Mouse (Mus musculus) left cerebral cortex, postnatal 4 days (tissue): ENCODE results near the gene Ucn. TPM values are rescaled to one million over a fixed set of nuclear protein-coding genes. Genes with fewer than 3 reads are reported as not detected.
A peak's percentile ranks its signal among the peaks of the same experiment; 100 is the strongest.

Source experiments
- DNase-seq: peaks from one replicate; pipeline ENCODE4 v3.0.0-alpha.2; 2022
- intact Hi-C: fragments of 180-260 bp; cut with DNase I; formaldehyde crosslinking; loops from one replicate; pipeline ENCODE4 v1.15.1; 2025
- total RNA-seq, 2 experiments: library from RNA; stranded (reverse); gene quantifications; 2 replicates each; pipeline ENCODE4 v1.2.3; 2021

The Ucn gene
- total RNA-seq = not detected

DNA sequence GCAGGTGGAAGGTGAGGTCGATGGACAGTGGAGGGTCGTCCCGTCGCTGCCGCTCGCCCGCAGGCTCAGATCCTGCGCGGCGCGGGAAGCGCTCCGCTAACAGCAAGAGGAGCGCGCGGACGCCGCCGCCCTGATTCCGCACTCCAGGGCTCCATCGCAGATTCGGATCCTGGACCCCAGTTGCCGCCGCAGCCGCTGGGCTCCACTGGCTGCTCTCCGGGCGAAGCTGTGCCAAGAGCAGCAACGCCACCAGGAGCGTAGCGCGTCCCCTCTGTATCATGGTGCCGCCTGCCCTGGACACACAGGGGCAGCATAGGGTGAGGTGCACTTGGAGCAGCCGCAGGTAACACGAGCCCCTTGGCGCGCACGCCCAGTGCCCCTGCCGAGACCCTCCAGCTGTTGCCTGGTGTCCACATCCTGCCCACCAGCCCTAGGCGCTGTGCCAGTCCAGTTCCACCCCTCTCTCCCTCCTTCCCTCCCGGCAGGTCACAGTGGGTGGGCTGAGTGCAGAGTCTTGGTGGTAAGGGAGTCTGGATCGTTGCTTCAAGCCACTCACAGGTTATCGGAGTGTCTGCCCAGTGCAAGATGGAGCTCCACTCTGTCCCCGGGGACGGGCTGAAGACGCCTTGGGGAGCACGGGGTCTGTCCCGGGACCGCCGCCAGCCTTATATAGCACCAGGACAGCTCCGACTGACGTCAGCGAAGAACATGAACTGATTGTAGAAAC, at the start of gene Ucn:
Ucn (minus strand) TSS at position 589 of the 727 bp plus-strand sequence.
- intact Hi-C loops = no loop called here
- peak; percentile 13 for DNase-seq

DNA sequence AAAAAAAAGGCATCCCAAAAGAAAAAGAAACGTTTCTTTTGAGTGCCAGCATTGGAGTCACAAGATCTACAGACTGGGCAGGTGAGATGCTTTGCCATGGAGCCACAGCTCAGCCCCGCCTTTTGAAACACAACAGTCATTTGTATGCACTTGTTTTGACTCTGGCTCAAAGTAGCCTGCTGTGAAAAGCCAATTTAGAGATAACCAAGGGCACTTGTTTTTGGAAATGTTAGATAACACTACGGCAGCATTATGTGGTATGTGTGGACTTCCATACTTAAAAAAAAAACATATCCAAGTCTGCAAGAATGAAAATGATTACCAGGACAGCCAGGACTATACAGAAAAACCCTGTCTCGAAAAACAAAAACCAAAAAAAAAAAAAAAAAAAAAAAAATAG, 45.0 kb upstream of the Ucn start:
- DNase-seq = no peak
- intact Hi-C loops = no loop called here

DNA sequence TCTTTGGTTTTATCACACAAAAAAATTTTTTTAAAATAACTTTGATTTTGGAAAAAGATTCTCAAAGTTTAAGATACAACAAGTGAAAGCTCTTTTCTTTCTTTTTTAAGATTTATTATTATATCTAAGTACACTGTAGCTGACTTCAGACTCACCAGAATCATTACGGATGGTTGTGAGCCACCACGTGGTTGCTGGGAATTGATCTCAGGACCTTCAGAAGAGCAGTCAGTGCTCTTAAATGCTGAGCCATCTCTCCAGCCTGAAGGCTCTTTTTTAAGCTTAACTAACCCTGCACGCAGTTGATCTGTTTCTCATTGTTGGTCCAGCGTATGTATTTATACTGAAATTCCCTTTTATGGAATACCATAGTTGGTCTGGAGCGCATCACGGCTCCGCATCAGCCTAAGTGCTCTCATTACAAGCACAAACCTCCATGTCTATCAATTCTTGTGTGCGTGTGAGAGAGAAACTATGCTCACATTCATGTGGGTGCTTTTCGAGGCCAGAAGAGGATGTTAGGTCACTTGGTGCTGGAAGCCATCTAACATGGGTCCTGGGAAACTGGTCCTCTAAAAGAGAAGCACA, 42.6 kb upstream of the Ucn start:
- intact Hi-C loops = no loop called here

DNA sequence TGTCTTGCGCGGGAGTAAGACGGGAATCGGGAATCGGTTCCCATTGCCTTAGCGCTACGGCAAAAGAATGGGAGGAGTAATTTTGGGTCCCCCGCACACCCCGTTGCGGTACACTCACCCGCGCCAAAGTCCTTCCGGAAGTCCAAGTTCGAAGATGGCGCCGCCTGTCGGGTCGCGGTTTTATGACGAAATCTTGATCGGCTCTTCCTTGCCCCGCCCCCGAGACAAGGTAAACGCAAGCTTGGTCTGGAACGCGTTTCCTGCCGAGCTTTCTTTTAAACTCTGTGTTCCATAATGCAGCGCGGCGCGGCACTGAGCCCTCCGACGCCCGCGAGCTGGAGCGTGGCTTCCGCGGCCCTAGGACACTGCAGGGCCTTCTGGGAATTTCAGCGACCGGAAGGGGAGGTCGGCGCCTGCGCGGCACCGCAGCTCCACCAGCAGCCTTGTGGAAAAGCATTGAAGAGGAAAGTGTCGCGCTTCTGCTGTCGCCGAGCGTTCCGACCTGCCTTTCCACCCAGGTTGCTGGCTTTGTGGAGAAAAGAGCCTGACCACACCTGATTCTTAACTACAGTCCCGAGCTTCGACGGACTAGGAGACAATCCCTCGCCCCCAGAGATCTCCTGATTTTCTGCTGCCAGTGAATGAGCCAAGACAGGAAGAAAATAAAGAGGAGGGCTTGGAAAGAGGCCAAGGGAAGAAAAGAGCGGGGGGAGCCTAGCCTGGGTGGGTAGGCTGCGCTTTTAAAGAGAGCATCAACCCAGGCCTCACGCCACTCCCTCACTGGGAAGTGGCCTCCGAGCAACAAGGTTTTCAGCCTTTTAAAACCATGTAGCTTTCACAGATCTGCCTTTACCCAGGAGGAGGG, 41.4 kb upstream of the Ucn start, which contains the start of the genes Gm29609 and Gtf3c2:
Gm29609 (minus strand) TSS at position 146 of the 865 bp plus-strand sequence.
Gtf3c2 (minus strand) TSS at position 379 of the 865 bp plus-strand sequence.
- peak; percentile 96 for DNase-seq
- intact Hi-C loops = no loop called here

More for the DNA sequence above, 42.6 kb upstream of the Ucn start:
- no peak for DNase-seq

DNA sequence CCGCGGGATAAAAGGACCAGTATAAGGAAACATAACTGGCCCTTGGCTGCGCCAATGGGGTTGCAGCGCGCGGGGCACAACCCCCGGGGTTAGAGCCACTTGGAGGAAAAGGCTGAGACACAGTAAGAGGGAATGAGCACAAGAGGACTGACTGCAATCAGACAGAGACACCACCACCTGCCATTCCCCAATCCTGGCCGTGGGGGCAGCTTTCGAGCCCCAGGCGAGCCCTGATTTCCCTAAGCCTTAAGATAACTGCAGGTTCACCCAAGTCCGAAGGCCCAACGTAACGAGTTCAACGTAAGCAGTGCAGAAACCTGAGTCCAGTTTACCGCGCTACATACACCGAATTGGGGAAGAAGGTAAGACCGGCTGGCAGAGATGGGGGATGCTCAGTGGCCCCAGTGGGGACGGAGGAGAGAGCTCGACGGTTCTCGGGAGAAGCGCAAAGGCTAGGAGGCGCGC, 40.7 kb upstream of the Ucn start:
- intact Hi-C loops = no loop called here
- DNase-seq = peak; percentile 42

DNA sequence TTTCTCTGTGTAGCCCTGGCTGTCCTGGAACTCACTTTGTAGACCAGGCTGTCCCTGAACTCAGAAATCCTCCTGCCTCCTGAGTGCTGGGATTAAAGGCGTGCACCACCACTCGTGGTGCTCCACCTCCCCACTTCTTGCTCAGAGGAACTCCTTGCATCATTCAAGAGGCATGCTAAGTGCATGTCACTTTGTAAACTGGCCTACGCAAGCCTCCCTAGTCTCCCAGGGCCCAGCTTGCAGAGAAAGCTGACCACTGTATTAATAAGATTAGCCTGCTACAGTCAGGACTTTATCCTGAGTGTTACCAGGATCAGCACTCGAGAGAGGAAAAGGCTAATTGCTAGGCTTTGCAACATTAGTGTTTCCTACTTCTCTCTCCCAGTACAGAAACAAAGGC, 30.0 kb upstream of the Ucn start:
- no peak for DNase-seq
- intact Hi-C loops = no loop called here

DNA sequence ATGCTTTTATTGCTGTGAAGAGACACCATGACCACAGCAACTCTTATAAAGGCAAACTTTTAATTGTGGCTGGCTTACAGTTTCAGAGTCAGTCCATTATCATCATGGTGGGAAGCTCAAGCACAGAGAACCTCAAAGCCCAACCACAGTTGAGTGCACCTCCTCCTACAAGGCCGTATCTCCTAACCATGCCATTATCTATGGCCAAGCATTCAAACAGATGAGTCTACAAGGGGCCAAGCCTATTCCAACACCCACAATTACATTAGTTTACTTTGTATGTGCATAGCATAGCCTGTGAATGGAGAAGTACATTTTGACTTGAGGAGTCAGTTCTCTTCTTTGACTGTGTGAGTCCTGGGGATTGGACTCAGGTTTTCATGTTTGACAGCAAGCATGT, 26.2 kb upstream of the Ucn start:
- intact Hi-C loops = no loop called here
- no peak for DNase-seq

DNA sequence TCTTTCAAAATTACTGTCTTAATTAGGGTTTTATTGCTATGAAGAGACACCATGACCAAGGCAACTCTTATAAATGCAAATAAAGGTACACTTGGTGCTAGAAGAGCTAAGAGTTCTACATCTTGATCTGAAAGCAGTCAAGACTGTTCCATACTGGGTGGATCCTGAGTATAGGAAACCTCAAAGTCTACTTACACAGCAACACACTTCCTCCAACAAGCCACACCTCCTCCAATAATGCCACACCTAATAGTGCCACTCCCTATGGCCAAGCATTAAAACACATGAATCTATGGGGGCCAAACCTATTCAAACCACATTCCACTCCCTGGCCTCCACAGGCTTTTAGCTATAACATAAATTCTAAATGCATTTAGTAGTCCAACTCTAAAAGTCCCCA, 23.8 kb upstream of the Ucn start:
- intact Hi-C loops = no loop called here
- no peak for DNase-seq

DNA sequence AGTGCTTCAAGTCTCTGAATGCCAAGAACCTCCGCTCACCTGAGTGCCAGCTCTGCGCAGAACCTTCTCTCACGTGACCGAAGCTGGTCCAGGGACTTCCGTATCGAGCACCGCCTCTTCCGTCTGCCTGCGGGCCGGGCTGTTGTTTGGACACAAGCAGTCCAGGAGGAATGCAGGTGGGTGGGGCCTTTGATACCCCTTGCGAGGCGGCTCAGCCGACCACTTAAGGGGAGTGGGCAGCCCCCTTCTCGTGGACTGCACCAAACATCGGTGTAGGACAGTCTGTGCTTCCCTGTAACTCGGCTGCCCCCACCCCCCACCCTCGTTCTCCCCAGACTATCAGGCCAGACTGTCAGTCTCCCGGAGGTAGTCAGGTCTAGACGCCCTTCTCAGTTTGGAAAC, 15.5 kb upstream of the Ucn start, which contains the start of gene Mpv17:
Mpv17 (minus strand) TSS at position 100 of the 402 bp plus-strand sequence.
- intact Hi-C loops = no loop called here
- DNase-seq = peak; percentile 83

DNA sequence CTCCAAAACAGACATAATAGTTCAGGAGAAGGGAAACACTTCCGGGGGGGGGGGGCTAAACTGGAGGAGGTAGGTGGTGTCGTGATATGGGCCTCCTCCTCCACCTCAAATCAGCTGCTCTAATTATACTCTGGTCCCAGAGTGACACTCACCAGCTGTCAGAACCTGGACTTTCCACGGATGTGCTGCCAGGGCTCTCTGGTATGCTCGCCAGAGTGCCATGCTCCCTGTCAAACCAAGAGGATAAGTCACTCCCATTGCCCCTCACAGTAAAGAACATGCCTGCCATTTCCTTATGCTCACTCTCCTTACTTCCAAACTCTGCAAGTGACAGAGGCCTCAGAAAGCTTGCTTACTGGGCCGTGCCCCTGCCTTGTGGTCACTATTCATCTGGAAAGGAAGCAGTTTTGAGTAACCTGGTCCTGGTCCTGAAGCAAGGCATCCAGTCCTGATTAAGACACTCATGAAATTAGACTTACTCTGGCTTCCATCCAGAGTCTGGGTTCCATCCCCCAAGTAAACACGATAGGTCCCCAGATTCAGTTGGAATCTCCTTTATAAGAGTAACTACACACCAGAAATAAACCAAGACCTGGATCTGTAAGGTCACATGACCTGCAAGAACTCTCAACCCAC, 15.0 kb upstream of the Ucn start:
- DNase-seq = no peak
- intact Hi-C loops = no loop called here

DNA sequence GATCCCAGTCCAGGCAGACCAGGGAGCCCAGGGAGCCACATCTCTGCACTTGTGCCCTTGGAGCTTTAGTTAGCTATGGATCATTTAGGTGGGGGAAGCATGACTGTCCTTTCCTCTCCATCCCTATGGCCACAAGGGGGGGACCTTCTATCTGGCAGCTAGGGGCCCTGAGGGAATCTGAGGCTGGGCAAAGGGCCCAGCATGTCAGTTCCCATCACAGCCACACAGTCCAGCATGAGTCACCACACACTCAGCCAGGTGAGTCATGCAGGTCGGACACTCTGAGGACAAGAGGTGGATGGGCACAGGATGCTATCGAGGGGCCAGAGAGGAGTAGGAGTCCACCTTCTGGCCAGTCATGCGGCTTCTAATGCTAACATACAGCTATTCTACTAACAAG, 13.1 kb upstream of the Ucn start:
- intact Hi-C loops = no loop called here

DNA sequence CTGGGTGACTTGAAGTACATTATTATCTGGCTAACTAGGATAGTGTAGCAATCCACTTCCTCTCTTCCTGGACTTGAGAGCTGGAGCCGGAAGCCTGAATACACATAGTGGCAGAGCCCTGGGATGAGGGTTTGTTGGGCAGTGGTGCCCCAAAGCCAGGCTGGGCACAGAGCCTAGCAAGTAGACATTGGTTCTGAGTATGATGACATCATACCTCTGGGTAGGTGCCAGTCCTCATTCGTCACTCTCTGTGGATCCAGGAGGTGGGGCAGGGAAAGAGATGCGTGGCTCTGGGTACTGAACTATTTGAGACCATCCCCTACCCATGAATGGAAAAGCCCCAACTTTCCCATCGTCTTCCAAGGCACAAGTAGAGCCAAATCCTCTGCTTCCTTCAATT, 11.2 kb upstream of the Ucn start:
- no peak for DNase-seq
- intact Hi-C loops = no loop called here

More for the DNA sequence above, 13.1 kb upstream of the Ucn start:
- DNase-seq = no peak

DNA sequence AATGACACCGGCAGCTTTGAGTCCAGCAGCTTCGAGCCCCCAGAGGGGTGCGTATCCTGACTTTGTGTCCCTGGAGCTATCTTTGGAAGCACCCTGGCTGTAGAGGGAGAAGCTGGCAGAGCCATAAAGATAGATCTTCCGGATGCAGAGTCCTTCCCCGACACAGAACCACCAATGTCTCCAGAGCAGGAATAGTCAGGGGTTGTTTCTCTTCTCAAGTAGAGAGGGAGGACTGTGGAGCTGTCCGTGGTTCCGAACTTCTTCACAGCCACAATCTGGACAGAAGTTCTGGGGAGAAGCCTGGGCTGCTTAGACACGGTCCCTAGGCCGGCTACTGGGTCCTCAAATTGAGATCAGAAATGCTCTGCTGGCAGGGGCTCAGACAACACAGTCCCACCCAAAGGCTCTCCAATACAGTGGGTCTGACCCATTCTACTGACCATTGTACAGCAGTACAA, 368 bp upstream of the Ucn start:
- intact Hi-C loops = no loop called here
- no peak for DNase-seq

DNA sequence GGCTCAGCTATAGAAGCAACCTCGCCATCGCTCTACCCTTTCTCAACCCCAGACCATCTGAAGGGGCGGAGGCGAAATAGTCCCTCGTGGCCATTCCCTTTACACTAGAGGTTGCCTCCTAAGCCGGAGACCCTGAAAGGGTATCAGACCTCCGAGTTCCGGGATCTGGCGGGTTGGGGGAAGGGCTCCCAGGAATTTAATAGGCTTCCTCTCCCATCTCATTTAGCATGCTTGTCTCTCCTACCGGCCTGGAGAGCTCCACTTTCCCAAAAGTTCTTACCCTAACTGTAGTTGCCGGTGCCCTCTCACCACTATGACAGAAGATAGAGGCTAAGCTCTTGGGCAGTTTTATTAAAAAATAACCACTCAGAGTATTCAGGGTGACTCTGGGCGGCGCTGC, 971 bp downstream of the Ucn start:
- intact Hi-C loops = no loop called here

DNA sequence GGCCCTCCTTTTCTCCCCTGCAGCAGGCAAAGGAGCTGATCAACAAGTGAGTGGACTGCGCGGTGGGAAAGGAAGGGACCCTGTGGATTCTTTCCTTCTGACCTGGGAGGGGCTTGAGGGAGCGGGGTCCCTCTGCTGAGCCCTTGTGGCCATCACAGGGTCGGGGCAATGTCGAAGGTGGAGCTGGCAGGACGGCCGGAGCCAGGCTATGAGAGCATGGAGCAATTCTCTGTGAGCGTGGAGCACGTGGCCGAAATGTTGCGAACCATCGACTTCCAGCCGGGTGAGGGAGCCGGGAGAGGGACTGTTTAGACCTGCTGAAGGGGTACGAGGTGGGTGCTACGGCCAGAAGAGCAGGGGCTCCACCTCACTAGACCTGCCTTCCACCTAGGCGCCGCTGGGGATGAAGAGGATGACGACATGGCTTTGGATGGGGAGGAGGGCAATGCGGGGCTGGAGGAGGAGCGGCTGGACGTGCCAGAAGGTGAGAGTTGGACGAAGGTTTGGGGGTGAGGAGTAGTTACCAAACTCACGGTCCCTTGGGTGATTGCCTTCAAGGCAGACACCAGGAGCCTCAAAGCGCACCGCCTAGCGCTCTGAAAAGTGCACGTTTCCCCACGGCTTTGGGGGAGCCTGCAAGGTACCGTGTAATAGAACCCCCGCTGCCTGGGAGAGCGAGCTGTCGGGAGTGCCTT, 1.8 kb downstream of the Ucn start:
- intact Hi-C loops = no loop called here
- DNase-seq = no peak

More for the DNA sequence above, 971 bp downstream of the Ucn start:
- no peak for DNase-seq

DNA sequence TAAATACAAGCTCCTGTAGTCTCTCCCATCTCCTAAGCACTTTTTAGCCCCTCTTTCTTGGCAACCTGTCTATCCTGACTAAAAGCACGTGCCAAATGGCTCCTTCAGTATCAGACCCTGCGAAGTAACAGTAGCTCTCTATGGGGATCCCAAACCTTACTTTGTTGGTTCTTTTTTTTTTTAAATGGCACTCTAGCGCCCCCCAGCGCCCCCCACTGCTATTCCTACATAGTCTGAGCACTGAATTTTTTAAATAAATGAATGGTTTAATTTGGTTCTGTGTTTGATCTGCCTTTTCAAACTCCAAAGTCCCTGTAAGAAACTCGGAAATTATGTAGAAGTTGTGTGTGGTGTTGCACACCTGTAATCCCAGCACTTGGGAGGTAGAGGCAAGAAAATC, 12.6 kb downstream of the Ucn start:
- intact Hi-C loops = no loop called here
- no peak for DNase-seq

DNA sequence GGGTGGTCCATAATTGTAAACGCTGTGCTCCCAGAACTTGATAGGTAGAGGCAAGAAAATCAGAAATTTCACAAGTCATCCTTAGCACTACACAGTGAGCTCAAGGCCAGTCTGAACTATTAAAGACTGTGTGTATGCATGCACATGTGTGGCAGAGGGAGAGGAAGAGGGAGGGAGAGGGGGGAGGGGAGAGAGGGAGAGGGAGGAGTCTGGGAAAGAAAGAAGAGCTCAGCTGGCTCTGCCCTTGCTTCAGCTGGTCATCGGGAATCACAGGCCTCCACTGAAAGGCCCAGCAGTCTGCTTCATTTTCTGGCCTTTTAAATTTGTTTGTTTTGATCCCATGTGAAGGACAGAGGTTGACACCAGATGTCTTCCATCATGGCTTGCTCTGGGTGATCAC, 15.1 kb downstream of the Ucn start:
- intact Hi-C loops = no loop called here

DNA sequence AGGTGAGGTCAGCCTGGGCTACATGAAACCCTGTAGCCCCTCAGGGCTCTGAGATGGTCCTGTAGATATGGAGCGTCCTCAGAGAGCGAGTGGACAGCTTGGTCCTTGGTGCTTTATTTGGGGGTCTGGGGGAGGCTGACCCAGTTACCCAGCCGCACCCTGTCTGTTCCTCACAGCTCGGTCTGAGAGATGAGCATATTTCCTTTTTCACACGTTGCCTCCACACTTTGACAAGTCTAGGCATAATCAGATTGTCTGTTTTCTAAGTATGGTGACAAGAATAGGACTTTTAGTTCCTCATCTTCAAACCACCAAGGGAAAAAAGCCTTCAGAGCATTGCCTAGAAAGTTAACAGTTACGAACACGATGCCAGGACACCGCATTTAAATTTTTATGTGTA, 17.5 kb downstream of the Ucn start:
- intact Hi-C loops = no loop called here
- DNase-seq = no peak

More for the DNA sequence above, 15.1 kb downstream of the Ucn start:
- no peak for DNase-seq

DNA sequence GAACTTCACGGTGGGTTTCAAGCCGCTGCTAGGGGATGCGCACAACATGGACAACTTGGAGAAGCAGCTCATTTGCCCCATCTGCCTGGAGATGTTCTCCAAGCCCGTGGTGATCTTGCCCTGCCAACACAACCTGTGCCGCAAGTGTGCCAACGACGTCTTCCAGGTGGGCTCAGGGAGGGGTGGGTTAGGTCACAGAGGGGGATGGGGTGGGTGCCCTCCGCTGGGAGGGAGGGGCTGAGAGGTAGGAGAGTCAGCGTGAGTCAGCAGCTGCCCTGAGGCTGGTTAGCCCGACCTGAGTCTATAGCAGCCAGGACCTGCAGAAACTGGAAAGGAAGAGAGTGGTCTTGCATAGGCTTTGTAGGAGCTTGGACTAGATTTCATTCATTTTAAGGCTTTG, 21.7 kb downstream of the Ucn start:
- intact Hi-C loops = no loop called here
- no peak for DNase-seq

DNA sequence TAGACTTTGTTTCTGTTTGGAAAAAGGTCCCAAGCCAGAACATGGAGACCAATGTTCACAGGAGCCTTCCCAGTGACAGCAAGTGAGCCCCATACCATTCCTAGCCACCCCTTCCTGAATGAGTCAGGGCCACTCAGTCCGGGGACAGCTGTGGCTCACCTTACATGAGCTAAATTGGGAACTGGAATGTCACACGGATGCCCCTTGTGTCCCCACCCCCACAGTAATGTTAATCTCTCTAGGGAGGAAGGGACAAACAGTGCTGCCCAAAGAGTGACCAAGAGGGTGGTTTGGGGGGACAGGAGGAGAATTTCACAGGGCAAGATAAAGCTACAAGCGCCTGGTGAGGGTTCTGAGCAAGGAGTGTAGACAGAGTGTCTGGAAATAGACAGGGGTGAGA, 22.3 kb downstream of the Ucn start, which contains the start of gene Trim54:
Trim54 (plus strand) TSS at position 359 of the 400 bp plus-strand sequence.
- intact Hi-C loops = no loop called here
- DNase-seq = no peak
